Mouse (Mus musculus) left cerebral cortex, postnatal 25 days (tissue): ENCODE data around the gene Tmem238l. TPM values are rescaled to one million over a fixed set of nuclear protein-coding genes. Genes with fewer than 3 reads are reported as not detected.
A peak's percentile ranks its signal among the peaks of the same experiment; 100 is the strongest.

Experiments used
- DNase-seq, 2 experiments: peaks; one replicate each; pipeline ENCODE4 v3.0.0; 2022; ENCODE audit warnings: low spot score in 2 of 2, mixed read lengths in 1 of 2
- intact Hi-C: fragments of 180-260 bp; cut with DNase I; formaldehyde crosslinking; loops from one replicate; pipeline ENCODE4 v1.15.1; 2025
- total RNA-seq, 2 experiments: library from RNA; stranded (reverse); gene quantifications; 2 replicates each; pipeline ENCODE4 v1.2.3; 2021

Gene Tmem238l
- total RNA-seq, 2 experiments from 2014 or later: not detected

DNA sequence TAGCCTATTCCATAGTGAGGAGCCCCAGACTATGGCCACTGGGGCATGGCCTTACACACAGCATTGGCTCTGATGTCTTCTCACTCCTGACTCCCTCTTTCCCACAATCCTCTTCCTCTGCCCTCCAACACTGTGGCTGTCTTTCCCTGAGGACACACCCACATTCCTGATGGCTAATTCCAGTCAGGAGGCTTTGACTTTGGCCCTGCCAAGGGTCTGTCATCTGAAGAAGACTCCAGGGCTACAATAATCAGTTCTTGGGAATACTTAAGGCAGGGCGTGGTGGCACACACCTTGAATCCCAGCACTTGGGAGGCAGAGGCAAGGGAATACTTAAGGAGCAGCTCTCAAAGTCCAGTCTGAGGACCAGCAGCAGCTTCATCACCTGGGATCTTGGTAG, 12.1 kb downstream of the Tmem238l start:
- intact Hi-C loops: no loop called here
- DNase-seq: no peak

DNA sequence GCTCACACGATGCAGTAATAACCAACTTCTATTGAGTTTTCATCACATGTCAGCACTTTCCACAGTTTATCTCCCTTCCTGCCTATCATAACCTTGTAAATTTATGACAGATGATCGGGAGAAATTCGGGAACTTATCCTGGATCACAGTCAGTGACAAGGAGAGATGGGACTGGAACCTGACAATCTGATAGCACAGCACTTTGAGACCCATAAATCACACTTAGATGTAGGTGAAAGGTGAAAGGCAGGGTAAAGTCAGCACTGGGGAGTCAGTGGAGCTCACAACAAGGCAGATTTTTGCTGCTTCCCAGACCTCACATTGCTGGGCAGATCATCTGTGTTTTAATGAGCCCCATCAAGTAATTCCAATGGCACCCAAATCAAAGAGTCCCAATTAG, 17.1 kb downstream of the Tmem238l start:
- intact Hi-C loops: loop anchor here (5.0 kb wide), 1 partner anchor 36 kb away; no protein-coding TSS in a partner anchor
- no peak for DNase-seq

- intact Hi-C loops: no loop called here
- no peak for DNase-seq
Measured at GRCm38 (mm10) chr11:66975606-66976330, 19.3 kb downstream of the Tmem238l start.

- DNase-seq: no peak
- intact Hi-C loops: no loop called here
Measured at GRCm38 (mm10) chr11:66981336-66982115, 25.1 kb downstream of the Tmem238l start.

- intact Hi-C loops: no loop called here
- DNase-seq: no peak
Measured at GRCm38 (mm10) chr11:66982794-66983193, 26.4 kb downstream of the Tmem238l start.

GRCm38 (mm10) chr11:66983422-66984164, 27.2 kb downstream of the Tmem238l start:
- DNase-seq: no peak
- intact Hi-C loops: loop anchor here (2.0 kb wide), 2 partner anchors 37 to 69 kb away; no protein-coding TSS in a partner anchor

DNA sequence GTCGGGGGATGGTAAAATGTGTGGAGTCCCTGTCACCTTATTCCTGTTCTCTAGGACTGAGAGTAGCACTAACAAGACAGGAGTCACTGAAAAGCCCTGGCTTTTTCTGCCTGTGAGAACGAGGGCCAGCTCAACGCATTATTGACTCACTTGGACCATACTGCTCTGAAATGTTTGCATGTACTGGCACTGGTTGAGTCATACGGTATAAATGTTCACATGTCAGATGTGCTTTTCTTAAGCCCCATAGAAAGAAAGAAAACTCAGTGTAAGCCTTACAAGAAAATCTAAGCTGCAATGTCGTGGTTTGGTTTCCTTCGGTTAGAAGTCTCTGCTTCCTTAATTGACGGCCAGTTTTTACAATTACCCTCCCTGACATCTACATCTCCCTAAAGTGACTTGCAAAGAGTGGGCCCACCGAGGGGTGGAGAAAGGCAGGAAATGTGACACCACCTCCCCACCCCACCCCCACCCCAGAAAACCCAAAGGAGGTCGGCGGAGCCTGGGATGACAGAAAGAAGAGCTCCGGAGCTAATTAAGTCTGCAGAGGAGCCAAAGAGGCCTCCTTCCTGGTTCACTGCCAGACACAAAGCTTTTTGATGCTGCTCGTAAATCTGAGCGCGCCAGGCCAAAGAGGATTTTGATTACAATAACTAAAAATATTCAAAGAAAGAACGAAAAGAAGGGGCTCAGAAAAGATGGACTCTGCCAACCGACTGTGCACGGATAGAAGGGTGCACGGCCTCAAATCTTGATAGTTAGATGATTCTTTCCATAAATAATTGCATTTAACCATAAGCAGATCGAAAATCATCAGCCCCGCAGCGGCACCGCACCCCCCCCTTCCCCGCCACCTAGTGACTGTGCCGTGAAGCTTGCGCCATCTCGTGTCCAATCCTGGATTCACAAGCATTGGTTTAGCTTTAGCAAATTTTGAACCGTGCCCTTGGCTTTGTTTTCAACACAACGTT, 28.0 kb downstream of the Tmem238l start:
- intact Hi-C loops: loop anchor here (1.0 to 2.0 kb wide), 3 partner anchors 36 to 78 kb away; no protein-coding TSS in a partner anchor
- DNase-seq: peak; percentile 73 to 76

DNA sequence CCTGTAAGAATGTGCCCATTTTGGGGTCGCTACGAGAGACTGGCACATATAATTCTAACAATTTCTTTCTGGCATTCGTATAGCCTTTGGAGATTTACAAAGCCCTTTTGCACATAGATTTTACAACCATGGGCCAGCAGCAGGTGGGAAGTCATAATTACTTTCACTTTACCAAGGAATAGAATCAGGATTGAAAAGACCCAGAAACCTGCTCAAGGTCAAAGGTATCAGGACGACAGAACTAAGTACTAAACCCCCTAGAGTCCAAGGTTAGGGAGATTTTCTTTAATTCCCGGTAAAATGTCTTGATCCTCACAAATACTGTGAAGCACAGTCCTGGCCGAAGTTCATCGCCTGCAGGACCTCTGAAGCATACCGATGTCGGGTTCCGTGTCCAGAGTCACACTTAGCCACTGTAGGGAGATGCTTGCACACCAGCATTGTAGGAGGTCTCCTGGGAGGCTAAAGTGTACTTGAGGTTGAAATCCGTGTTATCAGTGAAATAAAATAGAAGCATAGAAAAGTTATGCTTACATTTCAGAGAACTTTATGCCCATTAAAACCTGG, 28.8 kb downstream of the Tmem238l start:
- intact Hi-C loops: loop anchor here (1.0 to 2.0 kb wide), 3 partner anchors 36 to 79 kb away; no protein-coding TSS in a partner anchor
- DNase-seq: no peak

GRCm38 (mm10) chr11:66992150-66992549, 35.7 kb downstream of the Tmem238l start:
- intact Hi-C loops: no loop called here
- DNase-seq: peak in 1 of 2 experiments; percentile 56

- intact Hi-C loops: no loop called here
- no peak for DNase-seq
Measured at GRCm38 (mm10) chr11:66993674-66994073, 37.2 kb downstream of the Tmem238l start.

DNA sequence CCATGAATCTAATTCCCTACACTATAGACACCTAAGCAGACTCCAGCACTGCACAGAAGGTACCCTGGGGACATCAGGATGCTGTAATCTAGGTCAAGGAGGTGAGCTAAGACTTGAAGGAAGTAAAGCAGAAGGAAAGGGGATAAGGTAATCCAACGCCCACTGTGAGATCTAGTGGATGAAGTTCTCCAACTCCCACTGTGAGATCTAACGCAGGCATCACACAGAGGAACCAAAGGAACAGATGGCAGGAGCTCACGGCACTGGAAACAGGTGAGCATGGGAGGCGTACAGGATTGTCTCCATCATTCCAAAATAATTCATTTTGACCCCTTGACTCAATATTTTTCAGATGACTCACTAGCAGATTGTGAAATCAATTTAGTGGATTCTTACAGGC, 40.0 kb downstream of the Tmem238l start:
- intact Hi-C loops: no loop called here
- no peak for DNase-seq

GRCm38 (mm10) chr11:66998467-66999403, 42.3 kb downstream of the Tmem238l start:
- peak in 1 of 2 experiments; percentile 68 for DNase-seq
- intact Hi-C loops: no loop called here

GRCm38 (mm10) chr11:67000671-67001070, 44.2 kb downstream of the Tmem238l start:
- intact Hi-C loops: no loop called here

DNA sequence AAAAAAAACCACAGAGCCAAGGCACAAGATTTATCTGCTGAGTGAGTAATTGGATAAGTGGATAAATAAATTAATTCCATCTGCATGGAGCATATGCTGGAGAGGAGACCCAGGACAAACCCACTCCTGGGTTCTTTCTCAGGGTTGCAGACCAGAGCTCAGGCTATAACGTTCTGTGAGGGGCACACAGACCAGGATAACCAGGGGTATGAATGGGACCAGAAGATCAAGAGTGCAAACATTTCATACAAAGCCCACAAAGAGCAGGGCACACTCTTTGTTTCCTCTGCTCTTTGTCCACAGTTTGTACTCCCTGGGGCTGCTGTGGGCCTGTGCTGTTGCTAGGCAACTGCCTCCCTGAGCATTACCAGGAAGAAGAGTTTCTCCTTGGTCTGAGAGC, 45.3 kb downstream of the Tmem238l start:
- intact Hi-C loops: no loop called here

More at GRCm38 (mm10) chr11:67000671-67001070, 44.2 kb downstream of the Tmem238l start:
- DNase-seq: no peak

GRCm38 (mm10) chr11:67002911-67003310, 46.5 kb downstream of the Tmem238l start:
- intact Hi-C loops: no loop called here
- DNase-seq: no peak

More for the DNA sequence above, 45.3 kb downstream of the Tmem238l start:
- DNase-seq: no peak

- DNase-seq: no peak
- intact Hi-C loops: no loop called here
Measured at GRCm38 (mm10) chr11:67007961-67008360, 51.5 kb downstream of the Tmem238l start.

DNA sequence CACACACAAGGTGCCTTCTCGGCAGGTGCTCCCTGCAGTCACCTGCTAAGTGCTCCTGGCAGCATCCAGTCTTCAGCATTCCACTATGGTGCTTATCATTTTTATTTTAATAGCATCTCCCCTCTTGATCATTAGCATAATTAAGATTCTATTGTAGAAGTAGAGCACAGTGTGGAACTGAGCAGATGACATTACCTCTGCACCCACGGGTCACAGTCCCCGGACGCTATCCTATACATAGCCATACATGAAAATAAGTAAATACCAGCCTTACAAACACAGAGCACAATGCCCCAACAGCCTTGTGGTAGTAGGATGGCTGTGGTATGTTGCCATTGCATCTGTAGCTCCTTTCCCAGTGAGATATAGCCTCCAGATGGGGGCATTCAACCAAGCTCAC, 52.1 kb downstream of the Tmem238l start:
- no peak for DNase-seq
- intact Hi-C loops: no loop called here
